Mouse (Mus musculus) forebrain, embryonic 16.5 days (tissue): ENCODE data around the gene Gadd45gip1. TPM values are rescaled to one million over a fixed set of nuclear protein-coding genes. Genes with fewer than 3 reads are reported as not detected.

Experiments
- ATAC-seq: fragments of 200-750 bp; cut with Nextera tagmentation; 2 replicates; pipeline ENCODE4 v1.8.0; 2017; ENCODE audit warnings: mild to moderate bottlenecking, moderate library complexity
- H3K27ac ChIP-seq: fragments of 300-500 bp; sonication (generic); 2 replicates; pipeline ENCODE4 v1.5.1; 2014; ENCODE audit warnings: low read length, control low read depth
- H3K27me3 ChIP-seq: fragments of 300-500 bp; sonication (generic); replicated peaks from 2 replicates; pipeline ENCODE4 v1.6.1; 2014; ENCODE audit warnings: low read length; ENCODE audit not compliant: control insufficient read depth, insufficient read depth
- H3K36me3 ChIP-seq: fragments of 300-500 bp; sonication (generic); 2 replicates; pipeline ENCODE4 v1.6.1; 2014; ENCODE audit not compliant: control insufficient read depth, insufficient read depth
- H3K4me1 ChIP-seq: fragments of 300-500 bp; sonication (generic); replicated peaks from 2 replicates; pipeline ENCODE4 v1.6.1; 2014; ENCODE audit warnings: low read length; ENCODE audit not compliant: control insufficient read depth, insufficient read depth
- H3K4me2 ChIP-seq: fragments of 300-500 bp; sonication (generic); 2 replicates; pipeline ENCODE4 v1.6.1; 2014; ENCODE audit warnings: mild to moderate bottlenecking, low read length, control low read depth
- H3K4me3 ChIP-seq: fragments of 300-500 bp; sonication (generic); replicated peaks from 2 replicates; pipeline ENCODE4 v1.5.1; 2014; ENCODE audit warnings: mild to moderate bottlenecking, low read length, control low read depth
- H3K9ac ChIP-seq: fragments of 300-500 bp; sonication (generic); replicated peaks from 2 replicates; pipeline ENCODE4 v1.6.1; 2014; ENCODE audit warnings: low read depth, low read length, control low read depth
- H3K9me3 ChIP-seq: fragments of 300-500 bp; sonication (generic); 2 replicates; pipeline ENCODE4 v1.6.1; 2016; ENCODE audit warnings: low read length; ENCODE audit not compliant: control insufficient read depth
- WGBS: fragments of 180-500 bp; shearing (Covaris S2); extraction: QIAGEN DNeasy Blood & Tissue Kit; methylation state at CpG from one replicate; pipeline ENCODE4 v1.1.7; 2014; 5-methylcytosine and 5-hydroxymethylcytosine counted together
- polyA plus RNA-seq: library from polyadenylated mRNA; unstranded; fragments of >200 nt; fragmentation: Nextera tagmentation; extraction: Ambion mirVana; gene quantifications from 2 replicates; pipeline ENCODE4 v1.2.1, GENCODE M21; 2015

The Gadd45gip1 gene
- polyA plus RNA-seq, 1 experiment from 2014 or later, result 34.3 TPM

- H3K9ac ChIP-seq, result peak within 1 kb of the TSS; percentile 61
- H3K4me2 ChIP-seq, result peak within 1 kb of the TSS; percentile 93
- peaks cover 14% of the 10 kb centered on the region for H3K4me1 ChIP-seq
- WGBS, result 14% methylated on average over 44 of the region's 46 CpGs
- no peaks in the 10 kb centered on the region for H3K27me3 ChIP-seq
- H3K4me3 ChIP-seq, result peak within 1 kb of the TSS; percentile 52
- peaks cover 14% of the 10 kb centered on the region for H3K36me3 ChIP-seq
- no peaks in the 10 kb centered on the region for H3K9me3 ChIP-seq
- ATAC-seq, result peak; percentile 79
- H3K27ac ChIP-seq, result no peak within 1 kb of the TSS
These were observed 40.3 kb downstream of the Gadd45gip1 start, which contains the start of gene Syce2 for GRCm38 (mm10) chr8:84871376-84872308. TSS of gene Syce2 (plus strand) at chr8:84872111.

- peaks cover 19% of the 10 kb centered on the region for H3K4me1 ChIP-seq
- no peak overlapping the region for H3K27ac ChIP-seq
- 4% methylated on average over 51 of the region's 54 CpGs for WGBS
These were observed 41.1 kb downstream of the Gadd45gip1 start for GRCm38 (mm10) chr8:84872309-84872965.

GRCm38 (mm10) chr8:84873016-84873415 is 41.7 kb downstream of the Gadd45gip1 start:
- no peak for ATAC-seq
- no peak overlapping the region for H3K9ac ChIP-seq
- no peaks in the 10 kb centered on the region for H3K9me3 ChIP-seq
- no peaks in the 10 kb centered on the region for H3K27me3 ChIP-seq
- 69% methylated on average over 4 of the region's 4 CpGs for WGBS
- no peak overlapping the region for H3K27ac ChIP-seq
- H3K4me1 ChIP-seq, result peaks cover 23% of the 10 kb centered on the region
- peak overlapping the region; percentile 52 for H3K4me3 ChIP-seq
- H3K36me3 ChIP-seq, result peaks cover 11% of the 10 kb centered on the region
- H3K4me2 ChIP-seq, result peak overlapping the region; percentile 93

More at GRCm38 (mm10) chr8:84872309-84872965, 41.1 kb downstream of the Gadd45gip1 start:
- Histone ChIP-seq H3K36me3 (peaks cover 14% of the 10 kb centered on the region), H3K27me3 (no peaks in the 10 kb centered on the region), H3K4me2 (peak overlapping the region; percentile 93), H3K9me3 (no peaks in the 10 kb centered on the region), H3K9ac (peak overlapping the region; percentile 61), H3K4me3 (peak overlapping the region; percentile 52)
- ATAC-seq, result peak; percentile 66

- 87% methylated on average over 3 of the region's 3 CpGs for WGBS
- Histone ChIP-seq H3K9ac (no peak overlapping the region), H3K4me3 (no peak overlapping the region)
These were observed 43.0 kb downstream of the Gadd45gip1 start for GRCm38 (mm10) chr8:84874339-84874738.

GRCm38 (mm10) chr8:84877297-84878035 is 46.1 kb downstream of the Gadd45gip1 start:
- 35% methylated on average over 3 of the region's 3 CpGs for WGBS
- ATAC-seq, result peak; percentile 60
- H3K27me3 ChIP-seq, result no peaks in the 10 kb centered on the region

More at GRCm38 (mm10) chr8:84874339-84874738, 43.0 kb downstream of the Gadd45gip1 start:
- peaks cover 23% of the 10 kb centered on the region for H3K4me1 ChIP-seq
- no peak for ATAC-seq
- H3K27ac ChIP-seq, result no peak overlapping the region
- H3K36me3 ChIP-seq, result no peaks in the 10 kb centered on the region
- H3K27me3 ChIP-seq, result no peaks in the 10 kb centered on the region
- H3K9me3 ChIP-seq, result no peaks in the 10 kb centered on the region
- no peak overlapping the region for H3K4me2 ChIP-seq

GRCm38 (mm10) chr8:84878915-84879314 is 47.6 kb downstream of the Gadd45gip1 start:
- no peak overlapping the region for H3K9ac ChIP-seq

More at GRCm38 (mm10) chr8:84877297-84878035, 46.1 kb downstream of the Gadd45gip1 start:
- Histone ChIP-seq H3K9ac (no peak overlapping the region), H3K27ac (peak overlapping the region; percentile 77), H3K4me1 (peaks cover 16% of the 10 kb centered on the region), H3K4me3 (no peak overlapping the region), H3K9me3 (no peaks in the 10 kb centered on the region), H3K36me3 (no peaks in the 10 kb centered on the region), H3K4me2 (no peak overlapping the region)

GRCm38 (mm10) chr8:84884728-84885127 is 53.4 kb downstream of the Gadd45gip1 start:
- H3K27ac ChIP-seq, result no peak overlapping the region
- no peaks in the 10 kb centered on the region for H3K27me3 ChIP-seq
- peaks cover 18% of the 10 kb centered on the region for H3K36me3 ChIP-seq
- H3K9me3 ChIP-seq, result no peaks in the 10 kb centered on the region
- no peak overlapping the region for H3K9ac ChIP-seq
- no peak overlapping the region for H3K4me3 ChIP-seq
- WGBS, result 84% methylated on average over 4 of the region's 4 CpGs
- no peaks in the 10 kb centered on the region for H3K4me1 ChIP-seq
- no peak overlapping the region for H3K4me2 ChIP-seq
- no peak for ATAC-seq

More at GRCm38 (mm10) chr8:84878915-84879314, 47.6 kb downstream of the Gadd45gip1 start:
- Histone ChIP-seq H3K27ac (no peak overlapping the region), H3K9me3 (no peaks in the 10 kb centered on the region), H3K36me3 (no peaks in the 10 kb centered on the region), H3K4me2 (no peak overlapping the region), H3K27me3 (no peaks in the 10 kb centered on the region), H3K4me3 (no peak overlapping the region), H3K4me1 (peaks cover 10% of the 10 kb centered on the region)
- no peak for ATAC-seq
- WGBS, result 97% methylated on average over 1 of the region's 1 CpGs
